In the genomic region with DNA sequence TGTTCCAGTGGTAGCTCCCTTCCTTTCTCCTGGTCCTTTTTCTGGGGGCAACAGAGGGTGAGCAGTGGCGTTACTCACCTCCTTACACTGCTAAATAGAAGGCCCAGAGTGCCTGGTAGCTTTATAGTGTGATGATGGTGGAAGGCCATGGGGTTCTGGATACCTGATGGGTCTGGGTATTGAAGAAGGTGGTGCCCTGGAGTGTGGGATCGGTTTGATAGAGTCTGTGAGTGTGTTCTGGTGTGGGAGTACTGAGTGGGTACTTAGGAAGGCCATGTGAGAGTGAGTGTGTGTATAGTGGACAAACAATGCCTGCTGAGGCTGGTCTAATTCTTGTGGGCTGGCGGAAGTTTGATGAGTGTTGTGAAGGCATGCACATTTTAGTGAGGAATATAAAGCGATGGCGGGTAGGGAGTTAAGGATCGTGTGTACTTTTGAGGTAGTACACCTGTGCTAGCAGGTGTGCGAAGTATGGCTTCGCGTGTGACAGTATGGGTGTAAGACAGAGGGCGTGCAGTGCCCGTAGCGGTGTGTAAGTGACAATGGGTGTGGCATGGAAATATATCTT, we compare ENCODE assay signal across 7 mouse cellular contexts. TPM values are rescaled to one million over a fixed set of nuclear protein-coding genes. Genes with fewer than 3 reads are reported as not detected.
A peak's percentile ranks its signal among the peaks of the same experiment; 100 is the strongest.
DNase-seq lines count a peak whose midpoint lies in the region; ATAC-seq and TF ChIP-seq lines count a peak whose summit lies in the region.

No protein-coding gene starts in this region.

- DNase-seq in liver, adult 2 months (ENCODE audit: extremely low read depth, low read depth, low spot score): no peak
- DNase-seq in liver: no peak
- no peak for DNase-seq in embryonic facial prominence, embryonic 10.5 days (ENCODE audit: low spot score)
- DNase-seq in hindbrain, embryonic 10.5 days (ENCODE audit: low spot score): no peak
- DNase-seq in right cerebral cortex, postnatal 14 days: no peak
- no peak for DNase-seq in left cerebral cortex, postnatal 36 days (ENCODE audit: low spot score in 2 of 2)

- peak overlapping the region; percentile 45; the same call in 1 of the 2 replicates for H3K4me3 ChIP-seq in liver, adult 2 months (ENCODE audit: insufficient read depth, low read depth, low read length)
- peak overlapping the region; percentile 72 for H3K4me3 ChIP-seq in embryonic facial prominence, embryonic 10.5 days
- peak overlapping the region; percentile 85 for H3K4me3 ChIP-seq in hindbrain, embryonic 10.5 days

- peaks cover 3% of the 10 kb centered on the region; the same call in 1 of the 2 replicates for H3K36me3 ChIP-seq in liver, adult 2 months (ENCODE audit: control insufficient read depth, insufficient read depth, low read length)
- peaks cover 19% of the 10 kb centered on the region for H3K36me3 ChIP-seq in embryonic facial prominence, embryonic 10.5 days (replicated peaks)
- peaks cover 20% of the 10 kb centered on the region for H3K36me3 ChIP-seq in hindbrain, embryonic 10.5 days

- H3K27me3 ChIP-seq in liver, adult 2 months (ENCODE audit: control insufficient read depth, insufficient read depth, low read length): no peaks in the 10 kb centered on the region
- H3K27me3 ChIP-seq in embryonic facial prominence, embryonic 10.5 days (replicated peaks; ENCODE audit: low read depth, poor library complexity, severe bottlenecking): no peaks in the 10 kb centered on the region
- H3K27me3 ChIP-seq in hindbrain, embryonic 10.5 days (ENCODE audit: insufficient read depth, poor library complexity, severe bottlenecking): no peaks in the 10 kb centered on the region

- no peak for TF ChIP-seq CTCF in liver, adult 2 months (IDR thresholded peaks at IDR 0.05; ENCODE audit: low read depth, low read length)

- intact Hi-C loops in left cerebral cortex, postnatal 36 days (cut with DNase I): no loop called here

- peak; percentile 12 for ATAC-seq in megakaryocyte-erythroid progenitor cell, adult 5-6 weeks (replicated peaks; ENCODE audit: low FRiP score, low TSS enrichment, poor library complexity, severe bottlenecking)

- no peak for TF ChIP-seq POLR2A in liver, adult 2 months (IDR thresholded peaks at IDR 0.05; ENCODE audit: extremely low read depth, insufficient read depth, low read length)

- H3K27ac ChIP-seq in liver, adult 2 months (replicated peaks; ENCODE audit: insufficient read depth, low read depth, low read length): peak overlapping the region; percentile 12
- H3K27ac ChIP-seq in embryonic facial prominence, embryonic 10.5 days (replicated peaks): peak overlapping the region; percentile 98
- peak overlapping the region; percentile 98 for H3K27ac ChIP-seq in hindbrain, embryonic 10.5 days

- peaks cover 25% of the 10 kb centered on the region for H3K4me1 ChIP-seq in liver, adult 2 months (ENCODE audit: control insufficient read depth, insufficient read depth, low read length)
- H3K4me1 ChIP-seq in embryonic facial prominence, embryonic 10.5 days: peaks cover 77% of the 10 kb centered on the region
- peaks cover 75% of the 10 kb centered on the region for H3K4me1 ChIP-seq in hindbrain, embryonic 10.5 days (replicated peaks)

- 32% methylated on average over 12 of the region's 12 CpGs for WGBS in liver, adult 2 months
- WGBS in embryonic facial prominence, embryonic 10.5 days: 28% methylated on average over 12 of the region's 12 CpGs
- 29% methylated on average over 12 of the region's 12 CpGs for WGBS in hindbrain, embryonic 10.5 days

- H3K79me2 ChIP-seq in liver, adult 2 months (ENCODE audit: control insufficient read depth, insufficient read depth, low read length): peaks cover 7% of the 10 kb centered on the region; the same call in 1 of the 2 replicates

- H3K9ac ChIP-seq in liver, adult 2 months (ENCODE audit: low read depth, low read length): peak overlapping the region; percentile 51; the same call in 1 of the 2 replicates

- no peaks in the 10 kb centered on the region for H3K9me3 ChIP-seq in embryonic facial prominence, embryonic 10.5 days
- H3K9me3 ChIP-seq in hindbrain, embryonic 10.5 days: no peaks in the 10 kb centered on the region

RNA-seq across cellular contexts. Expression of a gene that starts 13.7 kb away (rescaled TPM):
- 5.3 and 8.3 TPM in 2 replicates for total RNA-seq in liver, adult 2 months (2014; rRNA removed)
- polyA plus RNA-seq in liver, adult 2 months (2012; rRNA removed): 18.3 and 23.3 TPM in 2 replicates
- polyA plus RNA-seq in embryonic facial prominence, embryonic 10.5 days (2016; fragmentation: Nextera tagmentation; extraction: Ambion mirVana): 17.1 and 21.4 TPM in 2 replicates
- polyA plus RNA-seq in hindbrain, embryonic 10.5 days (2016; fragmentation: Nextera tagmentation; extraction: Ambion mirVana): 23.2 and 23.5 TPM in 2 replicates
- total RNA-seq in megakaryocyte-erythroid progenitor cell, adult 5-6 weeks (2014; fragmentation: Nextera tagmentation): 125 and 134 TPM in 2 replicates
- 20.5 and 40.0 TPM in 2 replicates for total RNA-seq in megakaryocyte-erythroid progenitor cell, adult 5-6 weeks (2017)
- total RNA-seq in left cerebral cortex, postnatal 36 days (2021): 100 to 1,000 TPM; 206 to 234 TPM

RNA-seq across cellular contexts. Expression of a gene that starts 16.5 kb away (rescaled TPM):
- total RNA-seq in liver, adult 2 months (2014; rRNA removed): 3.7 and 6.0 TPM in 2 replicates
- 8.4 and 10.0 TPM in 2 replicates for polyA plus RNA-seq in liver, adult 2 months (2012; rRNA removed)
- polyA plus RNA-seq in embryonic facial prominence, embryonic 10.5 days (2016; fragmentation: Nextera tagmentation; extraction: Ambion mirVana): 281 and 301 TPM in 2 replicates
- polyA plus RNA-seq in hindbrain, embryonic 10.5 days (2016; fragmentation: Nextera tagmentation; extraction: Ambion mirVana): 271 and 384 TPM in 2 replicates
- total RNA-seq in megakaryocyte-erythroid progenitor cell, adult 5-6 weeks (2014; fragmentation: Nextera tagmentation): 22.0 and 23.2 TPM in 2 replicates
- 12.8 and 26.3 TPM in 2 replicates for total RNA-seq in megakaryocyte-erythroid progenitor cell, adult 5-6 weeks (2017)
- total RNA-seq in left cerebral cortex, postnatal 36 days (2021): 10 to 100 TPM; 24.0 to 25.5 TPM

RNA-seq across cellular contexts. Expression of a gene that starts 20.0 kb away (rescaled TPM):
- not detected in 2 replicates for total RNA-seq in liver, adult 2 months (2014; rRNA removed)
- not detected in 2 replicates for polyA plus RNA-seq in liver, adult 2 months (2012; rRNA removed)
- polyA plus RNA-seq in embryonic facial prominence, embryonic 10.5 days (2016; fragmentation: Nextera tagmentation; extraction: Ambion mirVana): 0.82 and 0.88 TPM in 2 replicates
- 1.2 and 2.1 TPM in 2 replicates for polyA plus RNA-seq in hindbrain, embryonic 10.5 days (2016; fragmentation: Nextera tagmentation; extraction: Ambion mirVana)
- total RNA-seq in megakaryocyte-erythroid progenitor cell, adult 5-6 weeks (2014; fragmentation: Nextera tagmentation): not detected in 2 replicates
- not detected in 2 replicates for total RNA-seq in megakaryocyte-erythroid progenitor cell, adult 5-6 weeks (2017)
- total RNA-seq in left cerebral cortex, postnatal 36 days (2021): not detected

RNA-seq across cellular contexts. Expression of a gene that starts 24.7 kb away (rescaled TPM):
- not detected in 2 replicates for total RNA-seq in liver, adult 2 months (2014; rRNA removed)
- not detected in 2 replicates for polyA plus RNA-seq in liver, adult 2 months (2012; rRNA removed)
- polyA plus RNA-seq in embryonic facial prominence, embryonic 10.5 days (2016; fragmentation: Nextera tagmentation; extraction: Ambion mirVana): 0.85 and 1.0 TPM in 2 replicates
- polyA plus RNA-seq in hindbrain, embryonic 10.5 days (2016; fragmentation: Nextera tagmentation; extraction: Ambion mirVana): 2.5 and 9.1 TPM in 2 replicates
- total RNA-seq in megakaryocyte-erythroid progenitor cell, adult 5-6 weeks (2014; fragmentation: Nextera tagmentation): not detected in 2 replicates
- not detected in 2 replicates for total RNA-seq in megakaryocyte-erythroid progenitor cell, adult 5-6 weeks (2017)
- total RNA-seq in left cerebral cortex, postnatal 36 days (2021): 10 to 100 TPM; 44.4 to 57.4 TPM

RNA-seq across cellular contexts. Expression of a gene that starts 30.7 kb away (rescaled TPM):
- 7.4 and 8.8 TPM in 2 replicates for total RNA-seq in liver, adult 2 months (2014; rRNA removed)
- 23.3 and 27.0 TPM in 2 replicates for polyA plus RNA-seq in liver, adult 2 months (2012; rRNA removed)
- 10.9 and 11.5 TPM in 2 replicates for polyA plus RNA-seq in embryonic facial prominence, embryonic 10.5 days (2016; fragmentation: Nextera tagmentation; extraction: Ambion mirVana)
- polyA plus RNA-seq in hindbrain, embryonic 10.5 days (2016; fragmentation: Nextera tagmentation; extraction: Ambion mirVana): 8.0 and 8.6 TPM in 2 replicates
- 8.7 and 18.9 TPM in 2 replicates for total RNA-seq in megakaryocyte-erythroid progenitor cell, adult 5-6 weeks (2014; fragmentation: Nextera tagmentation)
- total RNA-seq in megakaryocyte-erythroid progenitor cell, adult 5-6 weeks (2017): 6.2 and 8.6 TPM in 2 replicates
- total RNA-seq in left cerebral cortex, postnatal 36 days (2021): 10 to 100 TPM; 55.8 to 76.2 TPM

Comparison
In these comparisons a context has a peak if more than half of its experiments do, and no peak if none do; other contexts are left out.
1. H3K27ac ChIP-seq: peak in every context shown above with its lines; median percentile 98 in embryonic facial prominence, embryonic 10.5 days; 98 in hindbrain, embryonic 10.5 days; 12 in liver, adult 2 months.